Mouse (Mus musculus): Measurements from ENCODE around the gene Vat1. TPM values are rescaled to one million over a fixed set of nuclear protein-coding genes. Genes with fewer than 3 reads are reported as not detected.
"Not testable (repeated sequence)": the region's sequence is repeated elsewhere in the genome, so short reads cannot be mapped to it uniquely, and the experiment has no call there.

The Vat1 gene
- total RNA-seq, 2 experiments from 2014 or later: 67.0 to 77.7 TPM

DNA sequence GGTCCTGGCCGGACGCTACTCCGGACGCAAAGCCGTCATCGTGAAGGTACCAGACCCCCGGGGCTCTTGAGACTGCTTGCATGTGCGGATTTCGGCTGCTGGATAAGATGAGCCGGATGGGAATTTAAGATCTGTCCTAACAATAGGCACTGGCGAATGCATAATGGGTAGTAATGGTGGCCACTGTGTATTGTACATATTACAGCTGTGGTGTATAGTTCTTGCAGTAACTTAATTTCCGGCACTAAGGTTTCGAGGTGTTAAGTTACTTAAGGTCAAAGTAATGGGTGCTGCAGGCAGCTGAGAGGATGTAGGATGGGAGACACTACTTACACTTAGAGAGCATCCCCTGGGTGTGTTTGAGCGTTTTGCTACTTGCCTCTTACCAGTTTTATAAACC is 23.3 kb downstream of the Vat1 start:
- no peak for DNase-seq (ENCODE audit: low spot score in 2 of 2)

DNA sequence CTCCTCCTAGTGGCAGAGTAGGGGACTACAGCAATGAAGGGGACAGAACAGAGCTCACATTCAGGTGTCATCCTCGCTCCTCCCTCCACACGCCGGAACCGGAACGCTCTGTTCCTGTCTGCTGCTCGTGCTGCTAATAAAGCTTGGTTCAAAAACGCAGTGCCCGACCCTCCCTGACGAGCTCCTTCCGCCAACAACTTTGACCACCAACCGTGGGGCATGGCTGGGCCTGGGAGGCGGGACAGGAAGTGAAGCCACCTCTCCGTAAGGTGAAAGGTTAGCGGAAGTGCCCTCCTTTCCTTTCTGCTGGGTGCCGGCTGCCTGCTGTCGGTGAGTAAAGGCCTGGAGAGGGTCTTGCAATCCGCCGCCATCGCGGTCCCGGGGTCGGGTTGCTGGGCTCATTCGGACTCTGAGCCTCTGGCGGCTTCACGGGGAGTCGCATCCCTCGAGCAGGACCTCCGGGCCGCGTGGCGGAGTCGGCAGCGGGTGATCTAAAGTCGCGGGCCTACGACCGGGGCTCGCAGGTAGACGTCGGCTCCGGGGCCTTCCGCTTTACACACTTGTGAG is 23.8 kb downstream of the Vat1 start, which contains the start of gene Rpl27:
Rpl27 (plus strand) TSS at position 172 of the 567 bp plus-strand sequence.
- DNase-seq (ENCODE audit: low spot score in 2 of 2): peak; percentile 96 to 97

DNA sequence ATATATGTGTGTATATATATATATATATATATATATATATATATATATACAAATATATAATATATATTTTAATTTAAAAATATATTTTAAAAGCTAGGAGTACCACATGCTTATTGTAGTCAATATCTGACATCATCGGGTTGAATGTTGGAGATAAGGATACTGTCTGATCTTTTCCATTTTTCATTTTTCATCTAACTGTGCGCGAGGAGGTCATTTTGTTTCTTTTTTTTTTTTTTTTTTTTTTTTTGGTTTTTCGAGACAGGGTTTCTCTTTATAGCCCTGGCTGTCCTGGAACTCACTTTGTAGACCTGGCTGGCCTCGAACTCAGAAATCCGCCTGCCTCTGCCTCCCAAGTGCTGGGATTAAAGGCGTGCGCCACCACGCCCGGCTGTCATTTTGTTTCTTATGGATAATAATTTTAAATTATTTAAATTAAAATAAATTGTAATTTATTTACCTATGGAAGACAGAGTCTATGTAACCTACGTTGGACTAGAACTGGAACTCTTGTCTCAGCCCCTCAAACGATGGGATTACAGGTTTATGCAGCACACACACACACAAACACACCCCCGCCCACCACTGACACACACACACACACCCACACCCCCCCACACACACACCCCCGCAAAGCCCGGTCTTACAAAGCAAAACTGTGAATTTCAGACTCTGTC is 24.4 kb downstream of the Vat1 start:
- not testable (repeated sequence) for DNase-seq (ENCODE audit: low spot score in 2 of 2)

DNA sequence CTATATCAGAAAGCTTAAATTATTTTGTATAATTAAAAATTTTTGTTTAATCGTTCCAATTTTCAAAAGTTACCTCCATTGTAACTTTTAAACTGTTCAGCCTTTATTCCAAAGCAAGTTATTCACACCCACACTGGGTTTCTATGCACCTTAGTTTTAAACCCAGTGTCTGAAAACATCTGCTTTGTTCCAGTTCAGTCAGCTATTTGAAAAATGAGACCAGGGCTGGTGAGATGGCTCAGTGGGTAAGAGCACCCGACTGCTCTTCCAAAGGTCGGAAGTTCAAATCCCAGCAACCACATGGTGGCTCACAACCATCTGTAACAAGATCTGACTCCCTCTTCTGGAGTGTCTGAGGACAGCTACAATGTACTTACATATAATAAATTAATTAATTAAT is 28.0 kb downstream of the Vat1 start:
- not testable (repeated sequence) for DNase-seq (ENCODE audit: low spot score in 2 of 2)

DNA sequence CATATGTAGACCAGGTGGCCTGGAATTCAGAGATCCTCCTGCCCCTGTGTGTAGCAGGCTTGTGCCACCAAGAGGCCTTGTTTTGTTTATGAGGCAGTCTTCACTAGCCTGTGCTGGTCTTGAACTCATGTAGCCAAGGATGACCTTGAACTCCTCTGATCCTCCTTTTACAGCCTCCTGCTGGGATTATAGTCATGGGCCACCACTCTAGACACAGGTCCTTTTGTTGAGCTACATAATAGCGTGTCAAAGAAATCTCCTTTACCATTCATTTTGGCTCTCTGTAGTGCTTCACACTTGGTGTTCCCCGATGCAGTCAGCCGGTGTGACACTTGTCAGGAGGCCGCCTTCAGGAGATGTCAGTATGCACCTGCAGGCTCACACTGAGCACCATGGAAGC is 29.1 kb downstream of the Vat1 start:
- no peak for DNase-seq (ENCODE audit: low spot score in 2 of 2)

DNA sequence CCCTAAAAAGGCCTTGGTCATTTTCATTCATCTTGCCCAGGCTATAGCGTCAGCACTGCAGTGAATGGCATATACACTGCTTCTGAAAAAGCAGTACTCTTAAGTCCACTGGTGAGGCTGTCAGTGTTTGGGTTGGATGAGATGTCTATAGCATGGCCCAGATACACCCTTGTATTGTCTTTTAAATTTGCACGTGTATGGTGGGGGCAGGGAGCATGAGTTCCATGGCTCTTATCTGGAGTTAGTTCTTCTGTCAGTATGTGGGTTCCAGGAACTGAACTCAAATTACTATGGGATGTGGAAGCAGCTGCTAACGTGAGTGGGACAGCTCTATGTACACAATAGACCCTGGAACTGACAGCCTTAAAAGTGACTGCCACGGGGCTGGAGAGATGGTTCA is 30.2 kb downstream of the Vat1 start:
- no peak for DNase-seq (ENCODE audit: low spot score in 2 of 2)

DNA sequence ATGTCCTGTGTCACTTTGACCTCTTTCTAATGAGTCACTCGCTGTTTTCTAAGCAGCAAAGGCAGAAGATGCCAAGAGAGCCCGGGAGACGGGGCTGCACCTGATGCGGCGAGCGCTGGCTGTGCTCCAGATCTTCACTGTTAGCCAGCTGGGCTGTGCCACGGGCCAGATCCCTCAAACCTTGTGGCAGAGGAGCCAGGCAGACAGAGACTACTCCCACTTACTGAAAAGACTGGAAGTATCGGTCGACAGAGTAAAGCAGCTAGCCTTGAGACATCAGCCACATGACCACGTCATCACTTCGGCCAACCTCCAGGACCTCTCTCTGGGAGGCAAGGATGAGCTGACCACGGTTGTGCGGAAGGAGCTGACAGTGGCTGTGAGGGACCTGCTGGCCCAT is 32.6 kb downstream of the Vat1 start:
- no peak for DNase-seq (ENCODE audit: low spot score in 2 of 2)

DNA sequence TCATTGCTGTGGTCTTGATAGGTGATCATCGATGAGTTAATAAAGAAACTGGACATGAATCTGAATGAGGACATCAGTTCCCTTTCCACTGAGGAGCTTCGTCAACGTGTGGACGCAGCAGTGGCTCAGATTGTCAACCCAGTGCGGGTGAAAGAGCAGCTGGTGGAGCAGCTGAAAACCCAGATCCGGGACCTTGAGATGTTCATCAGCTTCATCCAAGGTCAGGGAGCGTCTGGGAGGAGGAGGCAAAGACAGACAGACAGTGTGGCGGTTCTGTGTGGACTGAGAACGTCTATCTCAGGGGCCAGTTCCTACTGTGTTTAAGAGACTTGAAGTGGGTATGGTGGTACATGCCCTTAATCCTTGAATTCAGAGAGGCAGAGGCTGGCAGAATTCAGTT is 34.7 kb downstream of the Vat1 start:
- DNase-seq (ENCODE audit: low spot score in 2 of 2): no peak

DNA sequence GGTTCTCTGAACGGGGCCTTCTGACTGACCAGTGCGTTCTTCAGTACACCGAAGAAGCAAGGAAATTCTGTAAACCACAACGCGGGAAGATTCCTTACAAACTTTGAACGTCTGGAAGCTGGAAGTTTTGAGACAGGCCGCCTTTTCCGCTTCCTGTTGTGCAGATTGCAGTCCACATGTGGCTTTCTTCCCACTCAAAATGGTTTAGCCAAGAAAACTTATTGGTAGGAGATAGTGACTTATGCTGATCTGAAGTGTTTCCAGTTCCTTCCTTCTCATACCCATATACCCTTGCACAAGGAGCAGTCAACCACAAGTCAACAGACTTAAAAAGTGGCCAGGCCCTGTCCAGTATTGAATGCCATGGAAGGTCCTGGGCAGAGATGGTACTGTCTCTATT is 39.9 kb downstream of the Vat1 start:
- no peak for DNase-seq (ENCODE audit: low spot score in 2 of 2)

DNA sequence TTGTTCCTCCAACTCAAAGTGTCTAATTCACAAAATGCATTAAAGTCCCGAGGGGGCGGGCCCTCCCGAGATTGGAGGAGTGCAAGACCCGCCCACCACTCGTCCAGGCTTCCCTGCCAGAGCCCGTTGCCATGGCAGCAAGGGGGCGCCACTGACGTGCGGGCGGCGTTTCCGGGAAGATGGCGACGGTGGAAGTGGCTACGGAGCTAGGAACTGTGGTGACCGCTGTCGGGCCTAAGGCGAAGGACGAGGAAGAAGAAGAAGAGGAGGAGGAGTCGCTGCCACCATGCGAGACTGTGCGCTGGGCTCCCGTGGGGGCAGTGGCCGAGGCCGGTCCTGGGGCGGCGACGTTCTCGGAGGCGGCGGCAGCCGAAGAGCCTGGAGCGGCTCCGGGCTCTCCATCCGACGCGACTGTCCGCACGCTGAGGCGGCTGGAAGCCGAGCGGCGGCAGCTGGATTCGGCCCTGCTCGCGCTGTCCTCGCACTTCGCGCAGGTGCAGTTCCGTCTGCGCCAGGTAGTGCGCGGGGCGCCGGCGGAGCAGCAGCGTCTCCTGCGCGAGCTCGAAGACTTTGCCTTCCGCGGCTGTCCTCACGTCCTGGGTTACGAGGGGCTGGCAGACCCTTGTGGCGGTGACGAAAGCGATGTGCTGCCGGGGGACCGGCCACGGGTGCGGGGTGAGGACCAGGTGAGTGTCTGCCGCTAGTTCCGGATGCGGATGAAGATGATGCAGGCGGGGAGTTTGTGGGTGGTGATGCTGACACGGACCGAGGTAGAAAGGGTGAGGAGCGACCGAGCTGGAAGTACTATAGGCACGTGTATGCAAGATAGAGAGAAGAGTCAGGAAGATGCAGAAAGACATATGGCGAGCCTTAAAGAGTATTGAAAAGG is 40.9 kb downstream of the Vat1 start, which contains the start of the genes Rundc1 and Ptges3l:
Rundc1 (plus strand) TSS at position 161 of the 889 bp plus-strand sequence.
Ptges3l (minus strand) TSS at position 409 of the 889 bp plus-strand sequence.
- DNase-seq (ENCODE audit: low spot score in 2 of 2): peak; percentile 99

DNA sequence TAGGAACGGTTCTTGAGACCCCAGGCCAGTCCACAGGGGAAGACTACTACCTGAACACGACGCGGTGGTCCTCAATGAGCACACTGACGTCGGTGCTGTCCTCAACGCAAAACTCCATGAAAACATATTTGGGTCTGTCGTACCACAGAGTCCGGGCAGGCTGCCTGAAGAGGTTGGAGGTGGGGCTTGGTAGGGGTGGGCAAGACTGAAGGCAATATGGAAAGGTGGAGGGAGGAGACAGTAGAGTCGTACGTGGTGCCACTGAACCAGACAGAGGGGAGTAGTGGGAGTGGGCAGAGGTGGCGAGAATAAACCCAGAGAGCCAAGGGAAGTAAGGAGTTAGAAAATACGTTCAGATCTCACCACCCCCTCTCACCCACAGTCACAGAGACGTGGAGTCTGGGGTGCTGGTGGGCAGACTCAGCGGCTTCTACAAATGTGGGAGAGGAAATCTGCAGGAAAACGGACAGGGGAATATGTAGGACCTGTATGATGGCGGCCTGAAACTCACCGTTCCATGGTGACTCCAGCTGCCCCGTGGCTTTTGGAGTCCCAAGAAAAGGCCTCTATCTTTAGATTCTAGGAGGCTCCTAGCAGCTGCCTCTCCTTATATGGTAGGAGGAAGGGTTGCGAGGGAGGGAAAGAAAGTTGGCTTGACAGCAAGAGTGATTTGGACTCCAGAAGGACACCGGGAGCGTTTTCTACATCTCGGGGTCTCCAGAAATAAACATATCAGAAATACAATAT is 41.8 kb downstream of the Vat1 start, which contains the start of gene Gm27029:
Gm27029 (minus strand) TSS at position 692 of the 747 bp plus-strand sequence.
- DNase-seq (ENCODE audit: low spot score in 2 of 2): no peak

DNA sequence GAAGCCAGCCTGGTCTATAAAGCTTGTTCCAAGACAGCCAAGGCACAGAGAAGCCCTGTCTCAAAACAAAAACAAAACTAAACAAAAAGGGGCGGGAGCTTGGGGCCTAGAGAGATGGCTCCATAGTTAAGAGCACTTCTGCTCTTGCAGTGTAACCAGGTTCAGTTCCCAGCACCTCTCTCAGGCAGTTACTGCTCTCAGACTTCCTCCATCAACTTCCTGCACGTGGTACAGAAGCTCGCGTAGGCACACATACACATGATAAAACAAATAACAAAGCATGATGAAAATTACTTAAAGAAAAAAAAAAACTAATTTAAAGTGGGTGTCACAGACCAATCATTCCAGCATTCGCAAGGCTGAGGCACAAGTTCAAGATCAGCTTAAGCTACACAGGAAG is 45.9 kb downstream of the Vat1 start:
- no peak for DNase-seq (ENCODE audit: low spot score in 2 of 2)

DNA sequence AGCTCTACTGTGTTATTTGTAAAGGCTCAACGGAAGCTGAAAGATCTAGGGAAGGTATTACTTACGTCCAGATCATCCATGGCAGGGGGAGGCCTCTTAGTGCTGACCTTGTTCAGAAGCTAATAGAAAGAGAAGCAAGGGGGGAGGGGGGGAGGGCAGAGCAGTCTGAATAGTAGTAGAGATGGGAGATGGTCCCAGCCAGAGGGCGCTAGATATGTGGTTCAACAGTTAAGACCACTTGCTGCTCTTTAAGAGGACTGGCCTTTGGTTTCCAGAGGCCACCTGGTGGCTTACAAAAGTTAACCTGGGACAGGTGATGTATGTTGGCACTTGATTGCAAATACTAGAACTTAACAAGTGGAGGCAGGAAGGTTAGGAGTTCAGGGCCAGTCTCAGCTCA is 46.4 kb downstream of the Vat1 start:
- DNase-seq (ENCODE audit: low spot score in 2 of 2): no peak

DNA sequence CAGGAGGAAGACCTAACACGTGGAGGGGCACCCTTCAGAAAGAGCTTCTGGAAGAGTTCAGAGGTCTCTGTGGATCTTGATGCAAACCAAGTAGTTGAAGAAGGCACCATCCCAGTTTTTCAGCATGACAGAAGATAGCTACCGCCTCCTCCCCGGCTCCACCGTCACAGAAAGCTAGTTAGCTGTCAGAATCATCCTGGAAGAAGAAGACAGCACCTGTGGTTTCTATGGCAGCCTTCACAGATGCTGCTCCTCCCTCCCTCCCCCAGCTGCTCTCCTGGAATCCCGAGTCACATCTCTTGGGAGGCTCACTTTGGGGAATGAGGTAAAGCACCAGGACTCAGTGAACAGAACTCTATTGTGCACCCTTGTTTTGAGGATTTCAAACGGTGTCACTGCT is 47.0 kb downstream of the Vat1 start:
- no peak for DNase-seq (ENCODE audit: low spot score in 2 of 2)

DNA sequence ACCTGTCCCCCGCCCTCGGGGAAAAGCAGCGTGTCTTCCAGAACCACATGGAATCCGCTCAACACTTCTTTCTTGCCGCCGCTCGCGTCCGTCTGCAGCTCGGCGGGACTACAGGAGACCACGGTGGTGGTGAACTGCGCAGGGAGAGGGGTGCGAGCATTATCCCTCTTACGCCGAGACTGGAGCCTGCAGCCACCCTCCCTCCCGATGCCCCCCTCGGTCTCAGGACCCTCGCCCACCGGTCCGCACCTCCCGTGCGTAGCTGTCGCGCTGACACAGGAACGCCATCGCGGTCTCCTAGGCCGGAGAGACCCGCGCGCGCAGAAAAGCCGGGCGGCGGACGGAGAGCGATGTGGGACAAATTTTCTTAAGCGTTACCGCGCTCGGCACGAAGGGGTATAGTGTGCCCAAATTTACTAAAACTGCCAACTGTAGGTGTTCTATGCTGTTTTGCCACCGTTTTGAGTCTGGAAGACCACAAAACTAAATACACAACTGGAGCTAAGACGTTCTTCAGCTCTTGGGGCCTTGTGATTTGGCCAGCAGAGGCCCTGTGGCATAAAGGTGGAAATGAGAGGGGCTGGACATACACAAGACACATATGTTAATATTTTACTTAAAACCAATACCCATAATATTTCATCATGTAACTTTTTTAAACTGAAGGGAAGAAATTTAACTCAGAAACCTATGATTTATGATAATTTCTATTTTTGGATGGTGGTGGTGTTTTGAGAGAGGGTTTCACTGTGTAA is 48.8 kb downstream of the Vat1 start, which contains the start of gene Aarsd1:
Aarsd1 (minus strand) TSS at position 515 of the 755 bp plus-strand sequence.
- peak; percentile 93 for DNase-seq (ENCODE audit: low spot score in 2 of 2)

DNA sequence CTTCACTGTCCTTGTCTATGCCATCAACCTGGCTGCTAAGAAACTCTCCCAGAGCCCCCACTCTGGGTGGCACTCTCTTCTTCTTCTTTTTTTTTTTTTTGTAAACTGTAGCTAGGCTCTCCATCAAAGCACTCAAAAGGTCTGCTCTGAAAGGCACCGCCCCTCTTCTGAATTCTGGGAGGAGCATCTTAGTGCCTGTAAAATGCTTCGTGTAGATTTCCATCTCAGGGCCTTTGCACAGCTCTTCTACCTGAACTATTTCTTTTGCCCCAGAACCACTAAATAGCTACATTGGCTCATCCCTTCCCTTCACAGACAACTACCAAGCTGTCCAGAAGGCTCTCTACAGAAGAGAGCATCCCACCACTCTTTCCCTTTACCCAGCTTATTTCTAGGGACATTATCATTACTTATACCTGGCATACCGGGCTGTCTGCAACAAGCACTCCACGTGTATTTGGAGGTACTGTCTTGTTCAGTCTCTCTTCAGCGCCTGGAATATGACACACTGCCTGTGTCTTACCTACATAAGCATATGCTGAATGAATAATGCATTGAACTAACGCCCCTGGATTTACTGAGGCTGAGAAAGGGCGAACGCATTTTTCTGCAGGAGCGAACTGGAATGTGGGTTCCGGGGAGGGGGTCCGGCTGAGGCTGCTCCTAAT is 49.5 kb downstream of the Vat1 start:
- DNase-seq (ENCODE audit: low spot score in 2 of 2): no peak

DNA sequence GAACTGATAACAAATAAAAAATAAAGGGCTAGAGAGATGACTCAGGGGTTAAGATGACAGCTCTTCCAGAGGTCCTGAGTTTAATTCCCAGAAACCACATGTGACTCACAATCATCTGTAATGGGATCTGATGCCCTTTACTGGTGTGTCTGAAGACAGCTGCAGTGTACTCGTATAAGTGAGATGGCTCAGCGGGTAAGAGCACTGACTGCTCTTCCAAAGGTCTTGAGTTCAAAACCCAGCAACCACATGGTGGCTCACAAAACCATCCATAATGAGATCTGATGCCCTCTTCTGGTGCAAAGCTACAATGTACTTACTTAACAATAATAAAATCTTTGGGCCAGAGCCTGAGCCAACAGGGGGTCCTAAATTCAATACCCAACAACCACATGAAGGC is 50.7 kb downstream of the Vat1 start:
- DNase-seq (ENCODE audit: low spot score in 2 of 2): no peak

Data from layer of hippocampus, postnatal 10 days (tissue).